Mouse (Mus musculus): ENCODE measurements at regions not wholly inside any gene's neighbourhood (a gene's known extent, or its start where the extent isn't known, plus 50 kb on each side); places are given as distances from the start of the nearest gene placed in this dataset.

- peaks cover 5% of the 10 kb centered on the region for H3K4me1 ChIP-seq (ENCODE audit: control insufficient read depth, insufficient read depth, low read length)
- no peak overlapping the region for H3K27ac ChIP-seq
- H3K27me3 ChIP-seq (ENCODE audit: control insufficient read depth, insufficient read depth, low read length) = no peaks in the 10 kb centered on the region
- intact Hi-C loops (cut with DNase I) = no loop called here
- no peak overlapping the region for H3K4me3 ChIP-seq
- WGBS = 93% methylated on average over 7 of the region's 7 CpGs
- no peak for DNase-seq
- no peaks in the 10 kb centered on the region for H3K79me2 ChIP-seq (replicated peaks; ENCODE audit: control insufficient read depth, insufficient read depth, low read length)
- H3K36me3 ChIP-seq (ENCODE audit: control insufficient read depth, insufficient read depth, low read length) = no peaks in the 10 kb centered on the region
- no peak overlapping the region for H3K9ac ChIP-seq (ENCODE audit: low read depth, low read length)
- no peak for TF ChIP-seq CTCF (IDR thresholded peaks at IDR 0.05)
- no peak for TF ChIP-seq EP300 (IDR thresholded peaks at IDR 0.05; ENCODE audit: insufficient read depth, low read depth, low read length)
- TF ChIP-seq POLR2A (IDR thresholded peaks at IDR 0.05; ENCODE audit: insufficient read depth, low read depth, low read length) = no peak
Measured at GRCm38 (mm10) chr17:83079361-83079685, 135.8 kb upstream of the Pkdcc start.

- Histone ChIP-seq H3K36me3 (ENCODE audit: control insufficient read depth, insufficient read depth, low read length) (no peaks in the 10 kb centered on the region), H3K9ac (ENCODE audit: low read depth, low read length) (no peak overlapping the region), H3K4me1 (ENCODE audit: control insufficient read depth, insufficient read depth, low read length) (peaks cover 1% of the 10 kb centered on the region; the same call in 1 of the 2 replicates), H3K79me2 (replicated peaks; ENCODE audit: control insufficient read depth, insufficient read depth, low read length) (no peaks in the 10 kb centered on the region), H3K4me3 (no peak overlapping the region), H3K27ac (no peak overlapping the region), H3K27me3 (ENCODE audit: control insufficient read depth, insufficient read depth, low read length) (no peaks in the 10 kb centered on the region)
- intact Hi-C loops (cut with DNase I) = no loop called here
- no peak for DNase-seq
- WGBS = 29% methylated on average over 8 of the region's 8 CpGs
- no peak for TF ChIP-seq CTCF (IDR thresholded peaks at IDR 0.05)
- no peak for TF ChIP-seq POLR2A (IDR thresholded peaks at IDR 0.05; ENCODE audit: insufficient read depth, low read depth, low read length)
- no peak for TF ChIP-seq EP300 (IDR thresholded peaks at IDR 0.05; ENCODE audit: insufficient read depth, low read depth, low read length)
Measured at GRCm38 (mm10) chr17:83081729-83082128, 133.4 kb upstream of the Pkdcc start.

- WGBS = 69% methylated on average over 3 of the region's 3 CpGs
- intact Hi-C loops (cut with DNase I) = no loop called here
- Histone ChIP-seq H3K4me3 (no peak overlapping the region), H3K4me1 (ENCODE audit: control insufficient read depth, insufficient read depth, low read length) (peaks cover 1% of the 10 kb centered on the region; the same call in 1 of the 2 replicates), H3K27me3 (ENCODE audit: control insufficient read depth, insufficient read depth, low read length) (no peaks in the 10 kb centered on the region), H3K36me3 (ENCODE audit: control insufficient read depth, insufficient read depth, low read length) (no peaks in the 10 kb centered on the region), H3K79me2 (replicated peaks; ENCODE audit: control insufficient read depth, insufficient read depth, low read length) (no peaks in the 10 kb centered on the region), H3K27ac (no peak overlapping the region), H3K9ac (ENCODE audit: low read depth, low read length) (no peak overlapping the region)
- no peak for DNase-seq
- no peak for TF ChIP-seq EP300 (IDR thresholded peaks at IDR 0.05; ENCODE audit: insufficient read depth, low read depth, low read length)
- TF ChIP-seq CTCF (IDR thresholded peaks at IDR 0.05) = no peak
- TF ChIP-seq POLR2A (IDR thresholded peaks at IDR 0.05; ENCODE audit: insufficient read depth, low read depth, low read length) = no peak
Measured at GRCm38 (mm10) chr17:83083521-83083920, 131.6 kb upstream of the Pkdcc start.

- WGBS = 85% methylated on average over 10 of the region's 10 CpGs
Measured at GRCm38 (mm10) chr17:83085792-83086475, 129.2 kb upstream of the Pkdcc start.

GRCm38 (mm10) chr17:83086703-83087102 lies 128.4 kb upstream of the Pkdcc start:
- Histone ChIP-seq H3K4me1 (ENCODE audit: control insufficient read depth, insufficient read depth, low read length) (peaks cover 2% of the 10 kb centered on the region; the same call in 1 of the 2 replicates), H3K9ac (ENCODE audit: low read depth, low read length) (no peak overlapping the region), H3K36me3 (ENCODE audit: control insufficient read depth, insufficient read depth, low read length) (no peaks in the 10 kb centered on the region), H3K79me2 (replicated peaks; ENCODE audit: control insufficient read depth, insufficient read depth, low read length) (no peaks in the 10 kb centered on the region), H3K27me3 (ENCODE audit: control insufficient read depth, insufficient read depth, low read length) (no peaks in the 10 kb centered on the region), H3K27ac (no peak overlapping the region), H3K4me3 (no peak overlapping the region)
- DNase-seq = no peak
- intact Hi-C loops (cut with DNase I) = no loop called here
- WGBS = 78% methylated on average over 2 of the region's 2 CpGs
- TF ChIP-seq CTCF (IDR thresholded peaks at IDR 0.05) (peak; percentile 41), POLR2A (IDR thresholded peaks at IDR 0.05; ENCODE audit: insufficient read depth, low read depth, low read length) (no peak)

More at GRCm38 (mm10) chr17:83085792-83086475, 129.2 kb upstream of the Pkdcc start:
- DNase-seq = no peak
- Histone ChIP-seq H3K79me2 (replicated peaks; ENCODE audit: control insufficient read depth, insufficient read depth, low read length) (no peaks in the 10 kb centered on the region), H3K27ac (no peak overlapping the region), H3K4me3 (no peak overlapping the region), H3K9ac (ENCODE audit: low read depth, low read length) (no peak overlapping the region), H3K4me1 (ENCODE audit: control insufficient read depth, insufficient read depth, low read length) (peaks cover 3% of the 10 kb centered on the region; the same call in 1 of the 2 replicates), H3K36me3 (ENCODE audit: control insufficient read depth, insufficient read depth, low read length) (no peaks in the 10 kb centered on the region), H3K27me3 (ENCODE audit: control insufficient read depth, insufficient read depth, low read length) (no peaks in the 10 kb centered on the region)
- intact Hi-C loops (cut with DNase I) = no loop called here
- no peak for TF ChIP-seq EP300 (IDR thresholded peaks at IDR 0.05; ENCODE audit: insufficient read depth, low read depth, low read length)
- TF ChIP-seq CTCF (IDR thresholded peaks at IDR 0.05) = no peak
- no peak for TF ChIP-seq POLR2A (IDR thresholded peaks at IDR 0.05; ENCODE audit: insufficient read depth, low read depth, low read length)

- DNase-seq = no peak
- H3K27me3 ChIP-seq (ENCODE audit: control insufficient read depth, insufficient read depth, low read length) = no peaks in the 10 kb centered on the region
- no peaks in the 10 kb centered on the region for H3K36me3 ChIP-seq (ENCODE audit: control insufficient read depth, insufficient read depth, low read length)
- no peak overlapping the region for H3K4me3 ChIP-seq
- H3K27ac ChIP-seq = no peak overlapping the region
- intact Hi-C loops (cut with DNase I) = no loop called here
- no peaks in the 10 kb centered on the region for H3K79me2 ChIP-seq (replicated peaks; ENCODE audit: control insufficient read depth, insufficient read depth, low read length)
- peaks cover 2% of the 10 kb centered on the region; the same call in 1 of the 2 replicates for H3K4me1 ChIP-seq (ENCODE audit: control insufficient read depth, insufficient read depth, low read length)
- no peak overlapping the region for H3K9ac ChIP-seq (ENCODE audit: low read depth, low read length)
- 72% methylated on average over 2 of the region's 2 CpGs for WGBS
- TF ChIP-seq CTCF (IDR thresholded peaks at IDR 0.05) = no peak
- no peak for TF ChIP-seq POLR2A (IDR thresholded peaks at IDR 0.05; ENCODE audit: insufficient read depth, low read depth, low read length)
- TF ChIP-seq EP300 (IDR thresholded peaks at IDR 0.05; ENCODE audit: insufficient read depth, low read depth, low read length) = no peak
Measured at GRCm38 (mm10) chr17:83088471-83088870, 126.6 kb upstream of the Pkdcc start.
